ENCODE assay signal across 8 mouse cellular contexts in genomic region chr3:141862816-141863461, GRCm38 (mm10).
A peak's percentile ranks its signal among the peaks of the same experiment; 100 is the strongest.
DNase-seq lines count a peak whose midpoint lies in the region; ATAC-seq and TF ChIP-seq lines count a peak whose summit lies in the region.

No protein-coding gene starts in this region.

- no peaks in the 10 kb centered on the region for H3K27me3 ChIP-seq in cerebellum, adult 2 months (ENCODE audit: control insufficient read depth, insufficient read depth, low read length)
- no peaks in the 10 kb centered on the region for H3K27me3 ChIP-seq in forebrain, postnatal 0 days (ENCODE audit: insufficient read depth, low read length)
- no peaks in the 10 kb centered on the region for H3K27me3 ChIP-seq in midbrain, embryonic 13.5 days
- H3K27me3 ChIP-seq in stomach, embryonic 14.5 days (ENCODE audit: control insufficient read depth, insufficient read depth, low read length): no peaks in the 10 kb centered on the region

- intact Hi-C loops in left cerebral cortex, postnatal 4 days (cut with DNase I): loop anchor here (2.0 to 10.0 kb wide), 2 partner anchors 412 to 612 kb away; no protein-coding TSS in a partner anchor

- no peaks in the 10 kb centered on the region for H3K36me3 ChIP-seq in forebrain, postnatal 0 days (ENCODE audit: insufficient read depth)
- no peaks in the 10 kb centered on the region for H3K36me3 ChIP-seq in midbrain, embryonic 13.5 days
- H3K36me3 ChIP-seq in stomach, embryonic 14.5 days (ENCODE audit: control insufficient read depth, insufficient read depth, low read length): no peaks in the 10 kb centered on the region

- peak; percentile 89 for ATAC-seq in forebrain, postnatal 0 days
- ATAC-seq in midbrain, embryonic 13.5 days: peak; percentile 94
- ATAC-seq in stomach, embryonic 14.5 days (ENCODE audit: insufficient number of reproducible peaks, insufficient read depth, low FRiP score, low read depth): peak; percentile 72; the same call in 1 of the 2 replicates

- peak overlapping the region; percentile 25; the same call in 1 of the 2 replicates for H3K4me2 ChIP-seq in forebrain, postnatal 0 days (ENCODE audit: low read depth)
- H3K4me2 ChIP-seq in midbrain, embryonic 13.5 days (replicated peaks): no peak overlapping the region
- H3K4me2 ChIP-seq in stomach, embryonic 14.5 days (replicated peaks; ENCODE audit: low read depth, low read length): no peak overlapping the region

- WGBS in cerebellum, adult 2 months: 22% methylated on average over 13 of the region's 13 CpGs
- 21% methylated on average over 13 of the region's 13 CpGs for WGBS in forebrain, postnatal 0 days
- WGBS in midbrain, embryonic 13.5 days: 22% methylated on average over 13 of the region's 13 CpGs
- 19% methylated on average over 13 of the region's 13 CpGs for WGBS in stomach, embryonic 14.5 days

- H3K4me3 ChIP-seq in cerebellum, adult 2 months (replicated peaks; ENCODE audit: insufficient read depth, low read depth, low read length): no peak overlapping the region
- no peak overlapping the region for H3K4me3 ChIP-seq in forebrain, postnatal 0 days (ENCODE audit: low read depth, low read length)
- no peak overlapping the region for H3K4me3 ChIP-seq in midbrain, embryonic 13.5 days (replicated peaks)
- no peak overlapping the region for H3K4me3 ChIP-seq in stomach, embryonic 14.5 days (ENCODE audit: low read depth, low read length)

- DNase-seq in thymus, postnatal 14 days: peak; percentile 4
- DNase-seq in thymus, adult 18-20 months: no peak
- peak; percentile 41 to 43 for DNase-seq in cerebellum, adult 2 months
- peak; percentile 82 for DNase-seq in forebrain, postnatal 0 days
- DNase-seq in induced T-regulatory cell, adult 2 months (ENCODE audit: low read depth): peak; percentile 36
- peak; percentile 50 for DNase-seq in left cerebral cortex, postnatal 4 days

- no peak overlapping the region for H3K27ac ChIP-seq in cerebellum, adult 2 months (ENCODE audit: insufficient read depth, low read length)
- H3K27ac ChIP-seq in forebrain, postnatal 0 days (ENCODE audit: low read depth, low read length): no peak overlapping the region
- H3K27ac ChIP-seq in midbrain, embryonic 13.5 days: no peak overlapping the region
- no peak overlapping the region for H3K27ac ChIP-seq in stomach, embryonic 14.5 days (ENCODE audit: low read length)

- no peak for TF ChIP-seq POLR2A in cerebellum, adult 2 months (IDR thresholded peaks at IDR 0.05; ENCODE audit: borderline replicate concordance, insufficient read depth, low read length)

- TF ChIP-seq CTCF in cerebellum, adult 2 months (IDR thresholded peaks at IDR 0.05; ENCODE audit: borderline replicate concordance, insufficient read depth, low read depth, low read length): peak; percentile 80
- peak; percentile 90 for TF ChIP-seq CTCF in forebrain, postnatal 0 days (IDR thresholded peaks at IDR 0.05; ENCODE audit: low read depth)

- H3K9me3 ChIP-seq in forebrain, postnatal 0 days (ENCODE audit: low read length): no peaks in the 10 kb centered on the region
- no peaks in the 10 kb centered on the region for H3K9me3 ChIP-seq in midbrain, embryonic 13.5 days
- H3K9me3 ChIP-seq in stomach, embryonic 14.5 days (ENCODE audit: control insufficient read depth, low read depth, low read length): no peaks in the 10 kb centered on the region

- no peaks in the 10 kb centered on the region for H3K4me1 ChIP-seq in cerebellum, adult 2 months (ENCODE audit: control insufficient read depth, insufficient read depth, low read length)
- no peaks in the 10 kb centered on the region for H3K4me1 ChIP-seq in forebrain, postnatal 0 days (ENCODE audit: insufficient read depth)
- no peaks in the 10 kb centered on the region for H3K4me1 ChIP-seq in midbrain, embryonic 13.5 days (replicated peaks)
- H3K4me1 ChIP-seq in stomach, embryonic 14.5 days (ENCODE audit: control insufficient read depth, insufficient read depth, low read length): no peaks in the 10 kb centered on the region

- H3K9ac ChIP-seq in forebrain, postnatal 0 days: no peak overlapping the region
- H3K9ac ChIP-seq in midbrain, embryonic 13.5 days (replicated peaks): no peak overlapping the region
- no peak overlapping the region for H3K9ac ChIP-seq in stomach, embryonic 14.5 days (replicated peaks; ENCODE audit: low read depth, low read length)

Comparison
In these comparisons a context has a peak if more than half of its experiments do, and no peak if none do; other contexts are left out.
1. DNase-seq: peak in thymus, postnatal 14 days (single experiment), cerebellum, adult 2 months (2 of 2), forebrain, postnatal 0 days (single experiment), induced T-regulatory cell, adult 2 months (single experiment) and left cerebral cortex, postnatal 4 days (single experiment); none in thymus, adult 18-20 months (0 of 2).
2. Peak in every context shown above with its lines, with median percentiles within 50 percentile points of each other: ATAC-seq.